Mouse (Mus musculus): ENCODE measurements around the gene Cdh7.

- TF ChIP-seq GATA1 (IDR thresholded peaks at IDR 0.05; ENCODE audit: low read length), result no peak
- TF ChIP-seq TAL1 (IDR thresholded peaks at IDR 0.05; ENCODE audit: low read length), result no peak
Measured at GRCm38 (mm10) chr1:109983537-109983912, 1.3 kb downstream of the Cdh7 start.

Data from erythroblast, embryonic 14.5 days (primary cell).